Mouse (Mus musculus) lung, postnatal 0 days (tissue): ENCODE measurements around the gene Cacna2d2.

Experiments used
- CTCF ChIP-seq: IDR thresholded peaks from 2 replicates; pipeline ENCODE4 v1.5.1; 2016; ENCODE audit warnings: antibody characterized with exemption, mild to moderate bottlenecking
- EP300 ChIP-seq: IDR thresholded peaks from 2 replicates; pipeline ENCODE4 v1.6.1; 2016; ENCODE audit warnings: antibody characterized with exemption, mild to moderate bottlenecking, control low read depth

GRCm38 (mm10) chr9:107496359-107496758 lies 96.9 kb downstream of the Cacna2d2 start:
- TF ChIP-seq CTCF (no peak), EP300 (no peak)
